Mouse (Mus musculus) neural tube, embryonic 14.5 days (tissue): ENCODE results near the gene Stoml1. TPM values are rescaled to one million over a fixed set of nuclear protein-coding genes. Genes with fewer than 3 reads are reported as not detected.

Experiments
- ATAC-seq: fragments of 200-750 bp; cut with Nextera tagmentation; 2 replicates; pipeline ENCODE4 v1.8.0; 2017; ENCODE audit warnings: low read depth, mild to moderate bottlenecking, moderate TSS enrichment, moderate library complexity
- H3K27ac ChIP-seq: fragments of 300-500 bp; sonication (generic); 2 replicates; pipeline ENCODE4 v1.5.1; 2014; ENCODE audit warnings: low read depth, mild to moderate bottlenecking, control low read depth, low read length, moderate library complexity, mixed read lengths
- H3K27me3 ChIP-seq: fragments of 300-500 bp; sonication (generic); 2 replicates; pipeline ENCODE4 v1.6.1; 2014; ENCODE audit warnings: low read length; ENCODE audit not compliant: control insufficient read depth, insufficient read depth
- H3K36me3 ChIP-seq: fragments of 300-500 bp; sonication (generic); 2 replicates; pipeline ENCODE4 v1.6.1; 2014; ENCODE audit warnings: low read length, mixed read lengths; ENCODE audit not compliant: control insufficient read depth, insufficient read depth
- H3K4me1 ChIP-seq: fragments of 300-500 bp; sonication (generic); 2 replicates; pipeline ENCODE4 v1.6.1; 2014; ENCODE audit warnings: low read length; ENCODE audit not compliant: control insufficient read depth, insufficient read depth
- H3K4me2 ChIP-seq: fragments of 300-500 bp; sonication (generic); 2 replicates; pipeline ENCODE4 v1.6.1; 2014; ENCODE audit warnings: mild to moderate bottlenecking, low read depth, low read length, control low read depth
- H3K4me3 ChIP-seq: fragments of 300-500 bp; sonication (generic); 2 replicates; pipeline ENCODE4 v1.5.1; 2014; ENCODE audit warnings: low read depth, low read length, control low read depth, mixed read lengths
- H3K9ac ChIP-seq: fragments of 300-500 bp; sonication (generic); replicated peaks from 2 replicates; pipeline ENCODE4 v1.6.1; 2014; ENCODE audit warnings: low read depth, mild to moderate bottlenecking, control low read depth, low read length, mixed read lengths
- H3K9me3 ChIP-seq: fragments of 300-500 bp; sonication (generic); 2 replicates; pipeline ENCODE4 v1.6.1; 2016; ENCODE audit warnings: low read length; ENCODE audit not compliant: control insufficient read depth
- WGBS: fragments of 180-500 bp; shearing (Covaris S2); extraction: QIAGEN DNeasy Blood & Tissue Kit; methylation state at CpG from one replicate; pipeline ENCODE4 v1.1.7; 2014; 5-methylcytosine and 5-hydroxymethylcytosine counted together
- polyA plus RNA-seq: library from polyadenylated mRNA; unstranded; fragments of >200 nt; fragmentation: Nextera tagmentation; extraction: Ambion mirVana; gene quantifications from 2 replicates; pipeline ENCODE4 v1.2.1, GENCODE M21; 2014

Gene Stoml1
- polyA plus RNA-seq, 1 experiment from 2014 or later: 129 TPM

GRCm38 (mm10) chr9:58283431-58283830 lies 30.5 kb downstream of the Stoml1 start:
- no peak overlapping the region for H3K27ac ChIP-seq
- no peak for ATAC-seq
- no peaks in the 10 kb centered on the region for H3K9me3 ChIP-seq
- H3K4me3 ChIP-seq: no peak overlapping the region
- H3K27me3 ChIP-seq: no peaks in the 10 kb centered on the region
- H3K4me1 ChIP-seq: no peaks in the 10 kb centered on the region
- H3K9ac ChIP-seq: no peak overlapping the region
- no peaks in the 10 kb centered on the region for H3K36me3 ChIP-seq
- WGBS: 78% methylated on average over 7 of the region's 7 CpGs
- H3K4me2 ChIP-seq: no peak overlapping the region

- Histone ChIP-seq H3K36me3 (no peaks in the 10 kb centered on the region), H3K4me1 (no peaks in the 10 kb centered on the region), H3K9me3 (no peaks in the 10 kb centered on the region), H3K9ac (no peak overlapping the region), H3K4me3 (no peak overlapping the region), H3K27me3 (no peaks in the 10 kb centered on the region), H3K27ac (no peak overlapping the region), H3K4me2 (no peak overlapping the region)
- WGBS: 80% methylated on average over 1 of the region's 1 CpGs
- ATAC-seq: no peak
These were observed 36.1 kb downstream of the Stoml1 start for GRCm38 (mm10) chr9:58289090-58289489.

- H3K4me3 ChIP-seq: no peak overlapping the region
- H3K9ac ChIP-seq: no peak overlapping the region
- H3K4me2 ChIP-seq: no peak overlapping the region
- ATAC-seq: no peak
- no peaks in the 10 kb centered on the region for H3K36me3 ChIP-seq
- no peaks in the 10 kb centered on the region for H3K9me3 ChIP-seq
- no peaks in the 10 kb centered on the region for H3K27me3 ChIP-seq
- no peaks in the 10 kb centered on the region for H3K4me1 ChIP-seq
- WGBS: 83% methylated on average over 2 of the region's 2 CpGs
- H3K27ac ChIP-seq: no peak overlapping the region
These were observed 36.9 kb downstream of the Stoml1 start for GRCm38 (mm10) chr9:58289901-58290300.

- Histone ChIP-seq H3K4me3 (no peak overlapping the region), H3K4me1 (no peaks in the 10 kb centered on the region), H3K36me3 (no peaks in the 10 kb centered on the region), H3K4me2 (no peak overlapping the region), H3K9me3 (no peaks in the 10 kb centered on the region), H3K27me3 (no peaks in the 10 kb centered on the region), H3K9ac (no peak overlapping the region), H3K27ac (no peak overlapping the region)
- 53% methylated on average over 7 of the region's 7 CpGs for WGBS
- no peak for ATAC-seq
These were observed 41.6 kb downstream of the Stoml1 start for GRCm38 (mm10) chr9:58294527-58294926.

GRCm38 (mm10) chr9:58295345-58295744 lies 42.4 kb downstream of the Stoml1 start:
- Histone ChIP-seq H3K4me3 (no peak overlapping the region), H3K36me3 (no peaks in the 10 kb centered on the region), H3K27ac (no peak overlapping the region), H3K27me3 (no peaks in the 10 kb centered on the region), H3K9me3 (no peaks in the 10 kb centered on the region), H3K4me1 (no peaks in the 10 kb centered on the region), H3K9ac (no peak overlapping the region), H3K4me2 (no peak overlapping the region)
- ATAC-seq: no peak
- 87% methylated on average over 3 of the region's 3 CpGs for WGBS

GRCm38 (mm10) chr9:58295766-58296361 lies 42.9 kb downstream of the Stoml1 start:
- Histone ChIP-seq H3K4me2 (no peak overlapping the region), H3K36me3 (no peaks in the 10 kb centered on the region), H3K9ac (no peak overlapping the region), H3K4me3 (no peak overlapping the region), H3K27ac (no peak overlapping the region), H3K9me3 (no peaks in the 10 kb centered on the region), H3K27me3 (no peaks in the 10 kb centered on the region), H3K4me1 (no peaks in the 10 kb centered on the region)
- ATAC-seq: no peak
- WGBS: 35% methylated on average over 9 of the region's 9 CpGs

- no peaks in the 10 kb centered on the region for H3K9me3 ChIP-seq
- no peak overlapping the region for H3K4me2 ChIP-seq
- no peak for ATAC-seq
- no peak overlapping the region for H3K9ac ChIP-seq
- H3K4me1 ChIP-seq: no peaks in the 10 kb centered on the region
- no peak overlapping the region for H3K4me3 ChIP-seq
- H3K27me3 ChIP-seq: no peaks in the 10 kb centered on the region
- 89% methylated on average over 6 of the region's 6 CpGs for WGBS
- H3K27ac ChIP-seq: no peak overlapping the region
- H3K36me3 ChIP-seq: no peaks in the 10 kb centered on the region
These were observed 44.1 kb downstream of the Stoml1 start for GRCm38 (mm10) chr9:58297065-58297464.

- H3K9me3 ChIP-seq: no peaks in the 10 kb centered on the region
- no peak overlapping the region for H3K27ac ChIP-seq
- H3K4me2 ChIP-seq: no peak overlapping the region
- H3K36me3 ChIP-seq: no peaks in the 10 kb centered on the region
- H3K27me3 ChIP-seq: no peaks in the 10 kb centered on the region
- ATAC-seq: no peak
- H3K9ac ChIP-seq: no peak overlapping the region
- H3K4me3 ChIP-seq: no peak overlapping the region
- 62% methylated on average over 4 of the region's 4 CpGs for WGBS
- no peaks in the 10 kb centered on the region for H3K4me1 ChIP-seq
These were observed 45.1 kb downstream of the Stoml1 start for GRCm38 (mm10) chr9:58297961-58298477.

GRCm38 (mm10) chr9:58299356-58299799 lies 46.4 kb downstream of the Stoml1 start:
- Histone ChIP-seq H3K4me1 (0 out of 2 replicates have a peak, but pooled peaks cover 3% of the 10 kb centered on the region), H3K9ac (no peak overlapping the region), H3K27me3 (no peaks in the 10 kb centered on the region), H3K4me2 (no peak overlapping the region), H3K4me3 (no peak overlapping the region), H3K9me3 (no peaks in the 10 kb centered on the region), H3K27ac (no peak overlapping the region), H3K36me3 (no peaks in the 10 kb centered on the region)
- ATAC-seq: no peak
- WGBS: 55% methylated on average over 2 of the region's 2 CpGs
